Mouse (Mus musculus): ENCODE results near the gene Ush2a. TPM values are rescaled to one million over a fixed set of nuclear protein-coding genes. Genes with fewer than 3 reads are reported as not detected.

The Ush2a gene
- polyA plus RNA-seq, 1 experiment from 2014 or later: 0.12 TPM

DNA sequence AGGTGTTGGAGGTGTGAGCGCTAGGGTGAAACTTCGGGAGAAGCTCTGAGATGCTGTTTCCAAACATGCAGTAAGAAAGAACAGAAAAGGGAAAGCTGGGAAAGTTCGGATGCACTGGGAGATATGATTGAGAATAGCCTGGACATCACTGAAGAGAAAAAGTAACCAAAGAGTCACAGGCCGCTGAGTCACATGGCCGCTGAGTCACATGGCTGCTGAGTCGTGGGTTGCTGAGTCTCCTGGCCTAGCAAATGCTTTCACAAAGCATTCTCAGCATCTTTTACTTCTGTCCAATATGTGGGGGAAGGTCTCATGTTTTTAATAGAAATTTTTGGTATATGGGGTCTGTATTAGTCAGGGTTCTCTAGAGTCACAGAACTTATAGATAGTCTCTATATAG lies 500.6 kb downstream of the Ush2a start:
- 90% methylated on average over 6 of the region's 6 CpGs for WGBS

DNA sequence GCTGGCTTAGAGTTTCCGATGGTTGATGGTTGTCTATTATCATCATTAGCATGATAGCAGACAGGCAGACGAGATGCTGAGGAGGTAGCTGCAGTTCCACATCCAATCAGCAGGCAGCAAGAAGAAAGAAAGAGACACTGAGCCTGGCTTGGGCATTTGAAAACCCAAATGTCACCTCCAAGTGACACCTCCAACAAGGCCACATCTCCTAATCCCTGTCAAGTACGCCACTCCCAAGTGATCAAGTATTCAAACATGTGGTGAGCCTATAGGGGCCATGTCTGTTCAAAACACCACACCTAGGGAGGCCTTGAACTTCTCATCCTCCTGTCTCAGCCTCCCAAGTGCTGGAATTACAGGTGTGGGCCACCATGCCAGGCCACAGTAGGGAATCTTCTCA lies 501.9 kb downstream of the Ush2a start:
- H3K4me1 ChIP-seq (replicated peaks; ENCODE audit: control insufficient read depth, insufficient read depth, low read length): 0 out of 2 replicates have a peak, but pooled peaks cover 2% of the 10 kb centered on the region
- no peak overlapping the region for H3K27ac ChIP-seq (ENCODE audit: low read depth, low read length)
- no peak for ATAC-seq (replicated peaks; ENCODE audit: low FRiP score)
- H3K9me3 ChIP-seq (ENCODE audit: control insufficient read depth, low read length): no peaks in the 10 kb centered on the region
- H3K4me2 ChIP-seq (ENCODE audit: low read depth, low read length, severe bottlenecking): no peak overlapping the region
- no peak overlapping the region for H3K4me3 ChIP-seq (ENCODE audit: low read depth, low read length)
- H3K27me3 ChIP-seq (ENCODE audit: control insufficient read depth, insufficient read depth, low read length): no peaks in the 10 kb centered on the region
- WGBS: 81% methylated on average over 3 of the region's 3 CpGs
- H3K9ac ChIP-seq (ENCODE audit: low read length): no peak overlapping the region
- DNase-seq (ENCODE audit: low spot score): no peak
- H3K36me3 ChIP-seq (ENCODE audit: control insufficient read depth, insufficient read depth, low read length): no peaks in the 10 kb centered on the region

More for the DNA sequence above, 500.6 kb downstream of the Ush2a start:
- Histone ChIP-seq H3K9ac (ENCODE audit: low read length) (no peak overlapping the region), H3K9me3 (ENCODE audit: control insufficient read depth, low read length) (no peaks in the 10 kb centered on the region), H3K27ac (ENCODE audit: low read depth, low read length) (no peak overlapping the region), H3K4me2 (ENCODE audit: low read depth, low read length, severe bottlenecking) (no peak overlapping the region), H3K4me3 (ENCODE audit: low read depth, low read length) (no peak overlapping the region), H3K36me3 (ENCODE audit: control insufficient read depth, insufficient read depth, low read length) (no peaks in the 10 kb centered on the region), H3K27me3 (ENCODE audit: control insufficient read depth, insufficient read depth, low read length) (no peaks in the 10 kb centered on the region), H3K4me1 (replicated peaks; ENCODE audit: control insufficient read depth, insufficient read depth, low read length) (0 out of 2 replicates have a peak, but pooled peaks cover 2% of the 10 kb centered on the region)
- DNase-seq (ENCODE audit: low spot score) (no peak), ATAC-seq (replicated peaks; ENCODE audit: low FRiP score) (no peak)

DNA sequence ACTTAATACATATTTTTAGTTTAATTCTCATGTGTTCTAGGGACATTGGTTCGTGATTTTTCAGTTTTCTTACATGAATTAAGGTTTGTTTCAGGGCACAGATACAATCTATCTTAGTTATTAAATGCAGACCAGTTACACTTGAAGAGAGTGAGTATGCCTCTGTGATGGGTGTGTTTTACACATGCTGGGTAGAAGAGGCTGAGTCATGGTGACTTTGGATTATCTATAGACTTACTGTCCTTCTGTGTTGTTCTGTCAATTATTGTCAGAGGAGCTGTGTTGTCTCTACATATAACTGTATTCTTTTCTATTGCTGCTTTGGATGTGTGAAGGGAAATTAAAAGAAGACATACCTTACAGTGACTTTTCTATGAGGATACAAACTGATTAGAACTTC lies 509.0 kb downstream of the Ush2a start:
- no peak for ATAC-seq (replicated peaks; ENCODE audit: low FRiP score)
- WGBS: 75% methylated on average over 1 of the region's 1 CpGs

DNA sequence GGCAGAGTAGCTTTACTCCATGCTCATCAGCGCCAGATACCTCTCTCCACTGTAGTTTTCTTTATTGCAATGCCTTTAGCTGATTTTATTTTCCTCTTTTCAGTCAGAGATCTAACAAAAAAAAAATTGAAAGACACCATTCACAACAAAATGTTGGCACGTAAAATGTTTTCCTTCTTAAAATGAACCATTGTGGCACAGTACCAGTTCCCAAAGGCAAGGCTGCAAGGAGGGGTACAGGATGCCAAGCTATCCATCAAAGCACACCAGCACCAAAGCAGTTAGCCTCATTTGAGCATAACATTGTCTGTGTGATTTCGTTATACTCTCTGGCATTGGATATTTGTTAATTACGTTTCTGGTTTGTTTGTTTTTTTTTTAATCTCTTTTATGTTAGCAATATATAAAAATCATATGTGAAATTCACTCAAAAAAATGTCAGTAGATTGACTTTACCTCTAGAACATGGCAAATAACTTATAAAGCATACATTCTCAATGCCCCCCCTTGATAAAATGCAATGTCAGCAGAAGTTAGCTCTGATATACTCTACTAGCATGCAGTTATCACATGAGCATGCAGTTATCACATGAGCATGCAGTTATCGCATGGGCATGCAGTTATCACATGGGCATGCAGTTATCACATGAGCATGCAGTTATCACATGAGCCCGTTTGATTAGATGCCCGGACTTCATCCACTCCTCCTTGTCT lies 510.9 kb downstream of the Ush2a start:
- Histone ChIP-seq H3K36me3 (ENCODE audit: control insufficient read depth, insufficient read depth, low read length) (no peaks in the 10 kb centered on the region), H3K27ac (ENCODE audit: low read depth, low read length) (no peak overlapping the region), H3K4me2 (ENCODE audit: low read depth, low read length, severe bottlenecking) (no peak overlapping the region), H3K4me3 (ENCODE audit: low read depth, low read length) (no peak overlapping the region), H3K4me1 (replicated peaks; ENCODE audit: control insufficient read depth, insufficient read depth, low read length) (no peaks in the 10 kb centered on the region), H3K9ac (ENCODE audit: low read length) (no peak overlapping the region), H3K27me3 (ENCODE audit: control insufficient read depth, insufficient read depth, low read length) (no peaks in the 10 kb centered on the region), H3K9me3 (ENCODE audit: control insufficient read depth, low read length) (no peaks in the 10 kb centered on the region)
- ATAC-seq (replicated peaks; ENCODE audit: low FRiP score) (no peak), DNase-seq (ENCODE audit: low spot score) (no peak)
- WGBS: 94% methylated on average over 7 of the region's 7 CpGs

More for the DNA sequence above, 509.0 kb downstream of the Ush2a start:
- H3K4me2 ChIP-seq (ENCODE audit: low read depth, low read length, severe bottlenecking): no peak overlapping the region
- no peak overlapping the region for H3K27ac ChIP-seq (ENCODE audit: low read depth, low read length)
- H3K4me1 ChIP-seq (replicated peaks; ENCODE audit: control insufficient read depth, insufficient read depth, low read length): no peaks in the 10 kb centered on the region
- no peaks in the 10 kb centered on the region for H3K27me3 ChIP-seq (ENCODE audit: control insufficient read depth, insufficient read depth, low read length)
- H3K4me3 ChIP-seq (ENCODE audit: low read depth, low read length): no peak overlapping the region
- no peaks in the 10 kb centered on the region for H3K36me3 ChIP-seq (ENCODE audit: control insufficient read depth, insufficient read depth, low read length)
- DNase-seq (ENCODE audit: low spot score): no peak
- no peaks in the 10 kb centered on the region for H3K9me3 ChIP-seq (ENCODE audit: control insufficient read depth, low read length)
- H3K9ac ChIP-seq (ENCODE audit: low read length): no peak overlapping the region

DNA sequence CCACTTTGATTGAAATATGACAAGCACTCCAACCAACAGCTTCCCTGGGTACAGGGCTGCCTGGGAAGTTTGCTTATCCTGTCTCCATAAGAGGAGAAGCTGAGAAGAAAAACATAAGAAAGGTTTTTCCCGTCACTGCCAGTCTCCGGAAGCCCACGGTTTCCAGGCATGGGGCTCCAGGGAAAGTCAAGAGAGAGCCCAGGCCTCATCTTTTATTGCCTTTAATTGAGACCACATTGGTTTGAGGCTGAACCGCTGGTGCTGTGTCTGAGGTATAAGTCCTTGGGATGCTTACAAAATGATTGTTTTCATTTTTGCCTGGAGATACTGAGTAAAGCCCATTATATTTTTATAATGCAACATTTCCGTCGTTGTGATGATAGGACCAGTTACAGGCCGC lies 511.8 kb downstream of the Ush2a start:
- Histone ChIP-seq H3K4me2 (ENCODE audit: low read depth, low read length, severe bottlenecking) (no peak overlapping the region), H3K27me3 (ENCODE audit: control insufficient read depth, insufficient read depth, low read length) (no peaks in the 10 kb centered on the region), H3K9me3 (ENCODE audit: control insufficient read depth, low read length) (no peaks in the 10 kb centered on the region), H3K27ac (ENCODE audit: low read depth, low read length) (no peak overlapping the region), H3K4me1 (replicated peaks; ENCODE audit: control insufficient read depth, insufficient read depth, low read length) (no peaks in the 10 kb centered on the region), H3K36me3 (ENCODE audit: control insufficient read depth, insufficient read depth, low read length) (no peaks in the 10 kb centered on the region), H3K9ac (ENCODE audit: low read length) (no peak overlapping the region), H3K4me3 (ENCODE audit: low read depth, low read length) (no peak overlapping the region)
- 81% methylated on average over 7 of the region's 7 CpGs for WGBS
- DNase-seq (ENCODE audit: low spot score) (no peak), ATAC-seq (replicated peaks; ENCODE audit: low FRiP score) (no peak)

DNA sequence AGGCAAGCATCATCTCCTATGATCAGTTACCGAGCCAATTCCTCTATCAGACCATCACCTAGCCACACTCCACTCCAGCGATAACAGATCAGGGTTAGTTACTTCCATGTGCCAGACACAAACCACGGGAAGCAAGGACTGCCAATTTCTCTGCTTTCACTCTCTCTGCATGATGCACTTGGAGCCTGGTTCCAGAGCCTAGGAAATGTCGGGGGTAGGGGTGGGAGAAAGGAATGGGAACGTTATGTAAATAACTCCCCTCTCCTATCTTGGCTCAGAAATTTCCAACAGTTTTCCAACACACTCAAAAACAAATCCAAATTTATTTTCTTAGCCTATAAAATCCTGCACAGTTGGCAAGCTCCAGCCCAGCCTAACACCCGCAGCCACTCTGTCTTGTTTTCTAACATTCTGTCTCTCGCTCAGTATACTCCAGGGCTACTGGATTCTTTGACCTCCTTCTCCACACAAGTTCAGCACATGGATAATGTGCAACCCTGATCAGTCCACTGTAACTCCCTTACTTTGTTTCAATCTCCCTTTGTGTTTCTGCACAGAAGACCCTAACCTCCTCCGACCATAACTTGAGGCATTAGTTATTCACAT lies 515.8 kb downstream of the Ush2a start:
- H3K27ac ChIP-seq (ENCODE audit: low read depth, low read length): no peak overlapping the region
- 85% methylated on average over 8 of the region's 8 CpGs for WGBS
- no peak for DNase-seq (ENCODE audit: low spot score)

DNA sequence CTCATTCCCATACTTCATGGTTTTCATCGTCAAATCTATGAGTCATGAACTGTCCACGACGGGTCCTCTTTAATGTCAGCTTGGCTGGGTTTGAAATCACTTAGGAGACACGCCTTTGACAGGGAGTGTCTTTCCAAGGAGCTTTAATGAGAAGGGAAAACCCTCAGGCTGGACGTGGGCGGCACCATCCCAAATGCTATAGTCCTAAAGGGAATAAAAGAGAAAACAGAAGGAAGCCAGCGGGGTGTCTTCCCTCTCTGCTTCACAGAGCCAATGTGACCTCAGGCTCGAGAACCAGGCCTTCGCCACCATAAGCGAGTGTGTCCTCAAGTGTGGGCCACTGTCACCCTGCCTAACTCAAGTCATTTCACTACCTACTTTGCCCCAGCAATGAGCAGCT lies 523.2 kb downstream of the Ush2a start:
- WGBS: 77% methylated on average over 10 of the region's 10 CpGs
- Histone ChIP-seq H3K36me3 (ENCODE audit: control insufficient read depth, insufficient read depth, low read length) (no peaks in the 10 kb centered on the region), H3K27ac (ENCODE audit: low read depth, low read length) (no peak overlapping the region), H3K4me3 (ENCODE audit: low read depth, low read length) (no peak overlapping the region), H3K4me1 (replicated peaks; ENCODE audit: control insufficient read depth, insufficient read depth, low read length) (no peaks in the 10 kb centered on the region), H3K27me3 (ENCODE audit: control insufficient read depth, insufficient read depth, low read length) (no peaks in the 10 kb centered on the region), H3K9ac (ENCODE audit: low read length) (no peak overlapping the region), H3K4me2 (ENCODE audit: low read depth, low read length, severe bottlenecking) (no peak overlapping the region), H3K9me3 (ENCODE audit: control insufficient read depth, low read length) (no peaks in the 10 kb centered on the region)
- no peak for DNase-seq (ENCODE audit: low spot score)
- ATAC-seq (replicated peaks; ENCODE audit: low FRiP score): no peak

More for the DNA sequence above, 515.8 kb downstream of the Ush2a start:
- Histone ChIP-seq H3K9me3 (ENCODE audit: control insufficient read depth, low read length) (no peaks in the 10 kb centered on the region), H3K4me2 (ENCODE audit: low read depth, low read length, severe bottlenecking) (no peak overlapping the region), H3K36me3 (ENCODE audit: control insufficient read depth, insufficient read depth, low read length) (no peaks in the 10 kb centered on the region), H3K4me3 (ENCODE audit: low read depth, low read length) (no peak overlapping the region), H3K9ac (ENCODE audit: low read length) (no peak overlapping the region), H3K4me1 (replicated peaks; ENCODE audit: control insufficient read depth, insufficient read depth, low read length) (no peaks in the 10 kb centered on the region), H3K27me3 (ENCODE audit: control insufficient read depth, insufficient read depth, low read length) (no peaks in the 10 kb centered on the region)
- no peak for ATAC-seq (replicated peaks; ENCODE audit: low FRiP score)

DNA sequence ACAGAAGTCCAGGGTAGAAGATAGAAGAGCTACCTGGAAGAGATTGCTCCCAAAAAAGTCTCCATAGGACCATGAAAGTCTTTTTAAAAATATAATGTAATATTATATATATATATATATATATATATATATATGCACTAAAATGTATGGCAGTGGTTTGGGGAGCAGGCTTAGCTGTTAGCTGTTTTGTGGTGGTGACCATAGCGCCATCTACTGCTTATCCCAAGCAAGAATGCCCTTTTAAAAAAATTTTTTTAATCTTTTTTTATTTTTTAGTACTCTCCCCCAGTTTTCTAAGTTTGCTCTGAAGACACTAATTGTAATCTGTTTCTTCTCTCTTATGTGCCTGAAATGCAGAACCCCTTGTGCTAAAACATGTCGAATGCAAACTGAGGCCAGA lies 543.2 kb downstream of the Ush2a start:
- Histone ChIP-seq H3K27me3 (ENCODE audit: control insufficient read depth, insufficient read depth, low read length) (no peaks in the 10 kb centered on the region), H3K4me1 (replicated peaks; ENCODE audit: control insufficient read depth, insufficient read depth, low read length) (no peaks in the 10 kb centered on the region), H3K27ac (ENCODE audit: low read depth, low read length) (no peak overlapping the region), H3K9ac (ENCODE audit: low read length) (no peak overlapping the region), H3K36me3 (ENCODE audit: control insufficient read depth, insufficient read depth, low read length) (no peaks in the 10 kb centered on the region), H3K4me3 (ENCODE audit: low read depth, low read length) (no peak overlapping the region), H3K9me3 (ENCODE audit: control insufficient read depth, low read length) (no peaks in the 10 kb centered on the region), H3K4me2 (ENCODE audit: low read depth, low read length, severe bottlenecking) (no peak overlapping the region)
- ATAC-seq (replicated peaks; ENCODE audit: low FRiP score): no peak
- DNase-seq (ENCODE audit: low spot score): no peak
- WGBS: 20% methylated on average over 2 of the region's 2 CpGs

DNA sequence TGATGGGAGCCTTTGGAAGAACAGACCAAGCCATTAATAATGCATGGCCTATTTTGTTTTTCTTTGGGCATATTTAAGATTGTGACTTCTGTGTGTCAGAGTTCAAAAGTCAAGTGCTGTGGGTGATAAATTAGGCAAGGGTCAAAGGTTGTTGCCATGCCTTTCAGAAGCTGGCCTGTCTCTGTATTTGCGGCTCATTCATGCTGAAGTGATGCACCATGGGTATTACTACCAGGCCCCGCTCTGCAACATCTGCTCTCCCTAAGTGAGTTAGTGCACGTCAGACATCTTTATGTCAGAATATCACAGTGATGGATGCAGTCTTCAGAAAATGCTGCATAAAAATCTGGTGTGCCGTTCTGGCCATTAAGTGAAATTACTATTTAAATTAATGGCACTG lies 544.0 kb downstream of the Ush2a start:
- no peaks in the 10 kb centered on the region for H3K4me1 ChIP-seq (replicated peaks; ENCODE audit: control insufficient read depth, insufficient read depth, low read length)
- H3K4me2 ChIP-seq (ENCODE audit: low read depth, low read length, severe bottlenecking): no peak overlapping the region
- H3K27me3 ChIP-seq (ENCODE audit: control insufficient read depth, insufficient read depth, low read length): no peaks in the 10 kb centered on the region
- H3K9me3 ChIP-seq (ENCODE audit: control insufficient read depth, low read length): no peaks in the 10 kb centered on the region
- no peak overlapping the region for H3K4me3 ChIP-seq (ENCODE audit: low read depth, low read length)
- no peaks in the 10 kb centered on the region for H3K36me3 ChIP-seq (ENCODE audit: control insufficient read depth, insufficient read depth, low read length)
- no peak overlapping the region for H3K9ac ChIP-seq (ENCODE audit: low read length)
- no peak for DNase-seq (ENCODE audit: low spot score)
- 48% methylated on average over 4 of the region's 4 CpGs for WGBS
- no peak overlapping the region for H3K27ac ChIP-seq (ENCODE audit: low read depth, low read length)
- ATAC-seq (replicated peaks; ENCODE audit: low FRiP score): 0 out of 2 replicates have a peak, but pooled peaks have one; percentile 61

Measured in forebrain, embryonic 11.5 days (tissue).